Mouse (Mus musculus) embryonic facial prominence, embryonic 15.5 days (tissue): ENCODE measurements around the gene Gm10401. TPM values are rescaled to one million over a fixed set of nuclear protein-coding genes. Genes with fewer than 3 reads are reported as not detected.

Source experiments
- ATAC-seq: fragments of 200-750 bp; cut with Nextera tagmentation; 2 replicates; pipeline ENCODE4 v1.8.0; 2017; ENCODE audit warnings: low read depth, moderate TSS enrichment; ENCODE audit not compliant: insufficient number of reproducible peaks, low FRiP score, low TSS enrichment
- H3K27ac ChIP-seq: fragments of 300-500 bp; sonication (generic); replicated peaks from 2 replicates; pipeline ENCODE4 v1.5.1; 2015; ENCODE audit warnings: mild to moderate bottlenecking, inconsistent platforms
- H3K27me3 ChIP-seq: fragments of 300-500 bp; sonication (generic); 2 replicates; pipeline ENCODE4 v1.6.1; 2015; ENCODE audit warnings: inconsistent platforms
- H3K36me3 ChIP-seq: fragments of 300-500 bp; sonication (generic); 2 replicates; pipeline ENCODE4 v1.6.1; 2015; ENCODE audit warnings: mild to moderate bottlenecking, inconsistent platforms
- H3K4me1 ChIP-seq: fragments of 300-500 bp; sonication (generic); 2 replicates; pipeline ENCODE4 v1.6.1; 2015; ENCODE audit warnings: inconsistent platforms
- H3K4me2 ChIP-seq: fragments of 300-500 bp; sonication (generic); replicated peaks from 2 replicates; pipeline ENCODE4 v1.6.1; 2015; ENCODE audit warnings: mild to moderate bottlenecking, inconsistent platforms
- H3K4me3 ChIP-seq: fragments of 300-500 bp; sonication (generic); replicated peaks from 2 replicates; pipeline ENCODE4 v1.5.1; 2015; ENCODE audit warnings: mild to moderate bottlenecking, inconsistent platforms
- H3K9ac ChIP-seq: fragments of 300-500 bp; sonication (generic); 2 replicates; pipeline ENCODE4 v1.6.1; 2015; ENCODE audit warnings: inconsistent platforms
- H3K9me3 ChIP-seq: fragments of 300-500 bp; sonication (generic); replicated peaks from 2 replicates; pipeline ENCODE4 v1.6.1; 2016; ENCODE audit warnings: inconsistent platforms
- WGBS: fragments of 180-500 bp; shearing (Covaris S2); methylation state at CpG from one replicate; pipeline ENCODE4 v1.1.7; 2015; 5-methylcytosine and 5-hydroxymethylcytosine counted together
- polyA plus RNA-seq: library from polyadenylated mRNA; unstranded; fragments of >200 nt; fragmentation: Nextera tagmentation; extraction: Ambion mirVana; gene quantifications from 2 replicates; pipeline ENCODE4 v1.2.1, GENCODE M21; 2015

Gene Gm10401
- polyA plus RNA-seq, 1 experiment from 2014 or later = 39.7 TPM

DNA sequence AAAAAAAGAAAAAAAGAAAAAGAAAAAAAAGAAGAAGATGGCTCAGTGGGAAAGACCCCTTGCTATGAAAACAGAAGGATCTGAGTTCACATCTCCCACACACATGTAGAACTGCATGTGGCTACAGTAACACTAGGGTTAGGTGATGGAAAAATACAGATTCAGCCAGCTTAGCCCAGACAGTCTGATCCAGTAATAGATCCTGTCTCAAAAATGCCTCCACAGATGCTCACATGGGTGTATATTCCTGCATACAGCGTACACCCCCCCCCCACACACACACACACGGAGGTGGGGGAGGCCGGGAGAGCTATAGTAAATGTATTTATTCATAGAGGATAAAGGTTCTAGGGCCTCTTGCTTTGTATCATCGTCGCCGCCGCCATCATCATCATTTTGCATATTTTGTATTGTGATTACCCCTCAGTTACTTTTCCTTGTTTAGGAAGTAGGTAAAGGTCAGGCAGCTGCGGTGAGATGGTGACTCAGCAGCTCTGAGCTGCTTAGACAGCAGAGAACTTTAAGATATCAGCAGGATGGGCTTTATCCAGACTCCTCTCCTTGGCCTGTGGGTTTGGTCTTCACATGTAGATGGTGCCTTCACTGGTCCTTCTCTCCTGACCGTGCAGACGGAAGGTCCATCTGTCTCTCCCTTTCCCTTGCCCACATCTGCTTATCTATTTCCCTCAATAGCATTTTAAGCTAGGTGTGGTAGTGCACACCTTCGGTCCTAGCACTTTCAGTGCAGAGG, 29.2 kb downstream of the Gm10401 start:
- Histone ChIP-seq H3K9ac (no peak overlapping the region), H3K36me3 (0 out of 2 replicates have a peak, but pooled peaks cover 4% of the 10 kb centered on the region), H3K4me1 (peaks cover 18% of the 10 kb centered on the region), H3K27me3 (no peaks in the 10 kb centered on the region), H3K27ac (no peak overlapping the region), H3K4me3 (no peak overlapping the region), H3K4me2 (no peak overlapping the region), H3K9me3 (no peaks in the 10 kb centered on the region)
- WGBS = 92% methylated on average over 11 of the region's 11 CpGs
- ATAC-seq = no peak

GRCm38 (mm10) chr5:115066245-115066644, 31.9 kb downstream of the Gm10401 start:
- H3K4me3 ChIP-seq = no peak overlapping the region
- no peak for ATAC-seq
- H3K9me3 ChIP-seq = no peaks in the 10 kb centered on the region
- no peak overlapping the region for H3K27ac ChIP-seq
- WGBS = 79% methylated on average over 4 of the region's 4 CpGs
- peaks cover 5% of the 10 kb centered on the region for H3K4me1 ChIP-seq
- H3K9ac ChIP-seq = no peak overlapping the region
- peaks cover 13% of the 10 kb centered on the region; the same call in 1 of the 2 replicates for H3K36me3 ChIP-seq
- H3K4me2 ChIP-seq = no peak overlapping the region
- no peaks in the 10 kb centered on the region for H3K27me3 ChIP-seq

GRCm38 (mm10) chr5:115063391-115063790, 34.7 kb downstream of the Gm10401 start:
- no peak overlapping the region for H3K27ac ChIP-seq
- no peak overlapping the region for H3K4me2 ChIP-seq
- H3K9me3 ChIP-seq = no peaks in the 10 kb centered on the region
- WGBS = 88% methylated on average over 7 of the region's 7 CpGs
- 0 out of 2 replicates have a peak, but pooled peaks cover 6% of the 10 kb centered on the region for H3K4me1 ChIP-seq
- H3K4me3 ChIP-seq = no peak overlapping the region
- no peak for ATAC-seq
- H3K9ac ChIP-seq = no peak overlapping the region
- no peaks in the 10 kb centered on the region for H3K27me3 ChIP-seq
- peaks cover 13% of the 10 kb centered on the region; the same call in 1 of the 2 replicates for H3K36me3 ChIP-seq

GRCm38 (mm10) chr5:115062566-115062965, 35.5 kb downstream of the Gm10401 start:
- Histone ChIP-seq H3K27ac (no peak overlapping the region), H3K9ac (no peak overlapping the region), H3K4me2 (no peak overlapping the region), H3K4me3 (no peak overlapping the region), H3K36me3 (peaks cover 13% of the 10 kb centered on the region; the same call in 1 of the 2 replicates), H3K9me3 (no peaks in the 10 kb centered on the region), H3K4me1 (0 out of 2 replicates have a peak, but pooled peaks cover 3% of the 10 kb centered on the region), H3K27me3 (no peaks in the 10 kb centered on the region)
- ATAC-seq = no peak
- WGBS = 59% methylated on average over 1 of the region's 1 CpGs

- Histone ChIP-seq H3K36me3 (peaks cover 13% of the 10 kb centered on the region; the same call in 1 of the 2 replicates), H3K4me1 (0 out of 2 replicates have a peak, but pooled peaks cover 3% of the 10 kb centered on the region), H3K9ac (no peak overlapping the region), H3K27ac (no peak overlapping the region), H3K4me3 (no peak overlapping the region), H3K9me3 (no peaks in the 10 kb centered on the region), H3K4me2 (no peak overlapping the region), H3K27me3 (no peaks in the 10 kb centered on the region)
- WGBS = 91% methylated on average over 3 of the region's 3 CpGs
- ATAC-seq = no peak
Measured at GRCm38 (mm10) chr5:115060977-115061376, 37.1 kb downstream of the Gm10401 start.

DNA sequence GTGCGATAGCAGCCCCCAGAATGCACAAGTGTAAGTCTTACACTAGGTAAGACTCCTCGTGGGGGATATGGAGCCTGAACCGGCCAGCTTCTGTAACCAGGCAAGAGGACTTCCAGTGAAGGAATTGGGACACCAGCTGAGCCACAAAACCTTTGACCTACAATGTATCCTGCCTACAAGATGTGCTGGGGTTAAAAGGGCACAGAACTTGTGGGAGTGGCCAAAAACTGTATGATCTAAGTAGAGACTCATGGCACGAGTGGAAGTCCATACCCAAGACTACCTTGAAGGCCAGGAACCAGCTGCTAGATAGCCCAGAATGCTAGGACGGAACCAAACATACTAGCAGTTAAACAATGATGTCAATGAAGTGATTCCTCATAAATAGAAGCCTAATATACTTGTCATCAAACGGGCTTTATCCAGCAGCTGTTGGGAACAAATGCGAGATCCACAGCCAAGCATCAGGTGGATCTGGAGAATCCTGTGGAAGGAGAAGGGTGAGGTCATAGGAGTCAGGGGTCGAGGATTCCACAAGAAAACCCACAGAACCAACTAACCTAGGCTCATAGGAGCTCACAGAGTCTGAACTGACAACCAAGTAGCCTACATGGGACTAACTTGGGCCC, 37.9 kb downstream of the Gm10401 start:
- H3K4me1 ChIP-seq = 0 out of 2 replicates have a peak, but pooled peaks cover 3% of the 10 kb centered on the region

DNA sequence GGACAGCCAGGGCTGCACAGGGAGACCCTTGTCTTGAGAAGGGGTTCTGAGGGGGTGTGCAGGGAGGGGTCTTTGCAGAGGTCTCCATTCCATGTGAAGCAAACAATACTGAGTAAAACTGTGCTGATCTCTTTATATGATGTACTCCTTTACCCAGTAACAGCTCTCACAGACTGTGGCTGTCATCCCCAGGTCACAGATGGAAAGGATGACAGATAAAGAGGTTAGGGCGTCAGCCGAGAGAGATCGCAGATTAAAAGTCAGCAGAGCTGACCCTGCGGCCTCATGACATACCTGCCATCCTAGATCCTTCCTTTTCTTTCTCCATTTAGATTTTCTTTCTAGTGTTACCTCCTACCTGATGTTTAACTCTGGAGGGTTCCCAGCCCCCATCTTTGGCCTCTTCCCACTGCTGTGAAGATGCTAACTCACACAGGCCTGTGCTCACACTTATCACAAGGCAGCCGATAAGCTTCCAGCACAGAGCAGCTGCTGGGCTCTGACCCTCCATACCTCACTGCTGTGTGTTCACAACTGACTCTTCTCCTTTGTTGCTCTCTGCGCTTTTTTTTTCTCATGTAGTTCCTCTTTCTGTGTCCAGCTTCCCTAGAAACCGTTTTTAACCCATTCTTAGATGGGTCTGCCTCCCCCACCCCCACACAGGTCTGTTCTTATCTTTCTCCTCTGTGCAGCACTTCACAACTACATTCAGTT, 39.4 kb downstream of the Gm10401 start:
- no peak for ATAC-seq
- 83% methylated on average over 7 of the region's 7 CpGs for WGBS
- H3K9ac ChIP-seq = no peak overlapping the region

More for the DNA sequence above, 37.9 kb downstream of the Gm10401 start:
- Histone ChIP-seq H3K36me3 (peaks cover 13% of the 10 kb centered on the region; the same call in 1 of the 2 replicates), H3K9me3 (no peaks in the 10 kb centered on the region), H3K4me3 (no peak overlapping the region), H3K27ac (no peak overlapping the region), H3K27me3 (no peaks in the 10 kb centered on the region), H3K9ac (no peak overlapping the region), H3K4me2 (no peak overlapping the region)
- ATAC-seq = no peak
- 81% methylated on average over 8 of the region's 8 CpGs for WGBS

DNA sequence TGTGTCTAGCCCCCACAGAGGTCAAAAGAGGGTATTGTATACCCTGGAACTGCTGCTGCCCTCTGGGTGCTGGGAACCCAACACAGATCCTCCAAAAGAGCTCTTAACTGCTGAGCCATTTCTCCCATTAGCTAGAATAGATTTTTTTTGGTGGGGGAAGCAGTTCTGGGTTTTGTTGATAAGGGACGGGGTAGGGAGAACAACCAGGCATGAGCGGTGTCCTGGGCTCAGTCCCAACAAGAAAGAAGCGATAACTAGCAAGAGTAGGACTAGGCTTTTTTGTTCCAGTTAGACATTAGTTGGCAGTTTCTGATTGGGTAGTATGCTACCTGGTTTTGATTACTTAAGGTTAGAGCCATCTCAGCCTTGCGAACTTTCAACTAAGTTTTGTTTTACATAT, 40.9 kb downstream of the Gm10401 start:
- Histone ChIP-seq H3K27me3 (no peaks in the 10 kb centered on the region), H3K36me3 (peaks cover 3% of the 10 kb centered on the region; the same call in 1 of the 2 replicates), H3K9ac (no peak overlapping the region), H3K9me3 (no peaks in the 10 kb centered on the region), H3K4me2 (no peak overlapping the region), H3K27ac (no peak overlapping the region), H3K4me3 (no peak overlapping the region), H3K4me1 (peaks cover 17% of the 10 kb centered on the region)
- WGBS = 96% methylated on average over 4 of the region's 4 CpGs
- ATAC-seq = no peak

More for the DNA sequence above, 39.4 kb downstream of the Gm10401 start:
- no peak overlapping the region for H3K27ac ChIP-seq
- H3K4me1 ChIP-seq = peaks cover 7% of the 10 kb centered on the region
- H3K4me2 ChIP-seq = no peak overlapping the region
- no peaks in the 10 kb centered on the region for H3K27me3 ChIP-seq
- H3K36me3 ChIP-seq = peaks cover 8% of the 10 kb centered on the region; the same call in 1 of the 2 replicates
- no peak overlapping the region for H3K4me3 ChIP-seq
- H3K9me3 ChIP-seq = no peaks in the 10 kb centered on the region

DNA sequence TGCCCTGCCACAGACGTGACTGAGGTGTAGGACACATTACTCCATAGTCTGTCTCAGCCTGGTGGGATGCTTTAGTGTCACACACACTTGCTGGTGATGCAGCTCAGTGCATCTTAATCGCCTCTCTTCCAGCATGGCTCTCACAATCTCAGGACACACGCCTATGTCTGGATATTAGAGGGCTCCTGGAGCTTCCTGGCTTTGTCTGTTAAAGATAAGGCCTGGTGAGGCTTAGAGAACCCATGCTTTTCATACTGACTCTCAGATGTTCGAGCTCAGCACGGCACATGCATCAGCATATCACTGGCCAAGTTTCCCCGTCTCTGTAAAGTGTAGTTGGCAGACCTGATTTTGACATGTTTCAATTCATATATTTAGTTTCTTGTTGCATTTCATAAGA, 42.7 kb downstream of the Gm10401 start:
- Histone ChIP-seq H3K4me2 (no peak overlapping the region), H3K27me3 (no peaks in the 10 kb centered on the region), H3K9ac (no peak overlapping the region), H3K9me3 (no peaks in the 10 kb centered on the region), H3K4me3 (no peak overlapping the region), H3K27ac (no peak overlapping the region), H3K4me1 (peaks cover 24% of the 10 kb centered on the region), H3K36me3 (no peaks in the 10 kb centered on the region)
- no peak for ATAC-seq
- WGBS = 74% methylated on average over 6 of the region's 6 CpGs

DNA sequence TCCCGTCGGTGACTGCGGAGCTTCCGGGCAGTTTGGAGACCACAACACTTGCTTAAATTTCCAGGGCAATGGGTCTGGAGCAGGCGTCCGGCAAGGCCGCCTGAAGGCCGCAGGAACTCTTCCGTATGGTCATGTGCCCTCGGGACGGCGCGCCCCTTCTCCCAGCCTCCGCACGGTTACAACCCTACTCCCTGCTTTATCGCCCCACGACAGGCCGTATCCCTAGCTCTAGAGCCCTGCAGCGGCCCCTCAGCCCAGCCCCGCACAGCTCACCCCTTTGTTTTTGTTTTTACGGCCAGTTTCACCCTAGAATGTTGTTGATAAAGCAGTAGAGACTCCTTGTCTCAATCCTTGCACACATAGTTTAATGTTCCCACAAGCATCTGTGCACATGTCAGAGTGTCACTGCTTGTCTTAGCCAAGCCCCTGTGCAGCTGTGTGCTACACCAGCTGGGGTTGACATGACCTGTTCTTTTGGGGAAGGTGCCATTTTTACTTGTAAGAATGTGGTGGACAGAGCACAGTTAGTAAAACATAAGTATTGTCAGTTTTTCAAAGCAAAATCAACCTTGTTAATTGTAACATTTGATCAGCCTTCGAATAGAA, 44.2 kb downstream of the Gm10401 start:
- Histone ChIP-seq H3K4me3 (no peak overlapping the region), H3K4me2 (no peak overlapping the region), H3K27me3 (no peaks in the 10 kb centered on the region), H3K36me3 (no peaks in the 10 kb centered on the region), H3K27ac (no peak overlapping the region), H3K4me1 (peaks cover 23% of the 10 kb centered on the region), H3K9me3 (no peaks in the 10 kb centered on the region), H3K9ac (no peak overlapping the region)
- WGBS = 89% methylated on average over 22 of the region's 22 CpGs
- no peak for ATAC-seq

GRCm38 (mm10) chr5:115052546-115052945, 45.5 kb downstream of the Gm10401 start:
- WGBS = 40% methylated on average over 8 of the region's 8 CpGs
- ATAC-seq = peak; percentile 85
- Histone ChIP-seq H3K27me3 (no peaks in the 10 kb centered on the region), H3K9me3 (no peaks in the 10 kb centered on the region), H3K4me2 (no peak overlapping the region), H3K36me3 (no peaks in the 10 kb centered on the region), H3K4me3 (no peak overlapping the region), H3K27ac (peak overlapping the region; percentile 61), H3K9ac (no peak overlapping the region), H3K4me1 (peaks cover 23% of the 10 kb centered on the region)
